Mouse (Mus musculus) intestine, embryonic 16.5 days (tissue): ENCODE data around the gene Hes1. TPM values are rescaled to one million over a fixed set of nuclear protein-coding genes. Genes with fewer than 3 reads are reported as not detected.
"Not testable (repeated sequence)": the region's sequence is repeated elsewhere in the genome, so short reads cannot be mapped to it uniquely, and the experiment has no call there.

ENCODE experiments used
- ATAC-seq: fragments of 200-750 bp; cut with Nextera tagmentation; 2 replicates; pipeline ENCODE4 v1.8.0; 2017; ENCODE audit warnings: moderate TSS enrichment, moderate library complexity
- H3K27ac ChIP-seq: fragments of 300-500 bp; sonication (generic); 2 replicates; pipeline ENCODE4 v1.5.1; 2014; ENCODE audit warnings: mild to moderate bottlenecking, low read length
- H3K27me3 ChIP-seq: fragments of 300-500 bp; sonication (generic); replicated peaks from 2 replicates; pipeline ENCODE4 v1.6.1; 2014; ENCODE audit warnings: low read length, control low read depth, mixed read lengths; ENCODE audit not compliant: control insufficient read depth, insufficient read depth
- H3K36me3 ChIP-seq: fragments of 300-500 bp; sonication (generic); 2 replicates; pipeline ENCODE4 v1.6.1; 2014; ENCODE audit warnings: low read length, control low read depth; ENCODE audit not compliant: control insufficient read depth, insufficient read depth
- H3K4me1 ChIP-seq: fragments of 300-500 bp; sonication (generic); 2 replicates; pipeline ENCODE4 v1.6.1; 2014; ENCODE audit warnings: low read length, control low read depth, mixed read lengths; ENCODE audit not compliant: control insufficient read depth, insufficient read depth
- H3K4me2 ChIP-seq: fragments of 300-500 bp; sonication (generic); 2 replicates; pipeline ENCODE4 v1.6.1; 2014; ENCODE audit warnings: low read depth, low read length, control low read depth
- H3K4me3 ChIP-seq: fragments of 300-500 bp; sonication (generic); 2 replicates; pipeline ENCODE4 v1.5.1; 2014; ENCODE audit warnings: mild to moderate bottlenecking, low read length
- H3K9ac ChIP-seq: fragments of 300-500 bp; sonication (generic); 2 replicates; pipeline ENCODE4 v1.6.1; 2014; ENCODE audit warnings: low read depth, low read length
- H3K9me3 ChIP-seq: fragments of 300-500 bp; sonication (generic); 2 replicates; pipeline ENCODE4 v1.6.1; 2016; ENCODE audit warnings: low read length, control low read depth; ENCODE audit not compliant: control insufficient read depth
- WGBS: fragments of 180-500 bp; shearing (Covaris S2); extraction: QIAGEN DNeasy Blood & Tissue Kit; methylation state at CpG from one replicate; pipeline ENCODE4 v1.1.7; 2014; 5-methylcytosine and 5-hydroxymethylcytosine counted together
- polyA plus RNA-seq: library from polyadenylated mRNA; unstranded; fragments of >200 nt; fragmentation: Nextera tagmentation; extraction: Ambion mirVana; gene quantifications from 2 replicates; pipeline ENCODE4 v1.2.1, GENCODE M21; 2015

Gene Hes1
- polyA plus RNA-seq, 1 experiment from 2014 or later, result 25.9 TPM

GRCm38 (mm10) chr16:30104363-30104762, 40.2 kb downstream of the Hes1 start:
- Histone ChIP-seq H3K27me3 (no peaks in the 10 kb centered on the region), H3K9me3 (no peaks in the 10 kb centered on the region), H3K9ac (no peak overlapping the region), H3K36me3 (no peaks in the 10 kb centered on the region), H3K4me1 (peaks cover 2% of the 10 kb centered on the region; the same call in 1 of the 2 replicates), H3K4me3 (no peak overlapping the region), H3K27ac (no peak overlapping the region), H3K4me2 (no peak overlapping the region)
- no peak for ATAC-seq
- 88% methylated on average over 3 of the region's 3 CpGs for WGBS

GRCm38 (mm10) chr16:30105476-30105875, 41.3 kb downstream of the Hes1 start:
- Histone ChIP-seq H3K4me2 (no peak overlapping the region), H3K27ac (no peak overlapping the region), H3K4me3 (no peak overlapping the region), H3K4me1 (peaks cover 2% of the 10 kb centered on the region; the same call in 1 of the 2 replicates), H3K9me3 (peaks cover 5% of the 10 kb centered on the region; the same call in 1 of the 2 replicates), H3K36me3 (no peaks in the 10 kb centered on the region), H3K27me3 (no peaks in the 10 kb centered on the region), H3K9ac (no peak overlapping the region)
- no peak for ATAC-seq
- 84% methylated on average over 7 of the region's 7 CpGs for WGBS

- H3K36me3 ChIP-seq, H3K9ac ChIP-seq, H3K4me1 ChIP-seq, H3K27me3 ChIP-seq, ATAC-seq, H3K27ac ChIP-seq, H3K9me3 ChIP-seq, H3K4me3 ChIP-seq, H3K4me2 ChIP-seq: not testable (repeated sequence)
- 86% methylated on average over 11 of the region's 11 CpGs for WGBS
Observed at GRCm38 (mm10) chr16:30108167-30108566, 44.0 kb downstream of the Hes1 start.

GRCm38 (mm10) chr16:30110466-30110865, 46.3 kb downstream of the Hes1 start:
- H3K4me2 ChIP-seq, result no peak overlapping the region
- no peak overlapping the region for H3K4me3 ChIP-seq
- no peak for ATAC-seq
- H3K36me3 ChIP-seq, result no peaks in the 10 kb centered on the region
- H3K4me1 ChIP-seq, result 0 out of 2 replicates have a peak, but pooled peaks cover 9% of the 10 kb centered on the region
- no peak overlapping the region for H3K27ac ChIP-seq
- H3K27me3 ChIP-seq, result no peaks in the 10 kb centered on the region
- H3K9me3 ChIP-seq, result peaks cover 5% of the 10 kb centered on the region; the same call in 1 of the 2 replicates
- 77% methylated on average over 3 of the region's 3 CpGs for WGBS
- H3K9ac ChIP-seq, result no peak overlapping the region

- Histone ChIP-seq H3K9ac (no peak overlapping the region), H3K4me2 (no peak overlapping the region), H3K4me3 (no peak overlapping the region), H3K27me3 (no peaks in the 10 kb centered on the region), H3K9me3 (peaks cover 5% of the 10 kb centered on the region; the same call in 1 of the 2 replicates), H3K4me1 (0 out of 2 replicates have a peak, but pooled peaks cover 9% of the 10 kb centered on the region), H3K36me3 (no peaks in the 10 kb centered on the region), H3K27ac (no peak overlapping the region)
- ATAC-seq, result no peak
Observed at GRCm38 (mm10) chr16:30111069-30111468, 46.9 kb downstream of the Hes1 start.

- no peak for ATAC-seq
- WGBS, result 32% methylated on average over 2 of the region's 2 CpGs
- H3K27ac ChIP-seq, result no peak overlapping the region
Observed at GRCm38 (mm10) chr16:30111566-30111965, 47.4 kb downstream of the Hes1 start.

GRCm38 (mm10) chr16:30113170-30113569, 49.0 kb downstream of the Hes1 start:
- H3K4me2 ChIP-seq, result no peak overlapping the region
- H3K36me3 ChIP-seq, result no peaks in the 10 kb centered on the region
- WGBS, result 12% methylated on average over 3 of the region's 3 CpGs
- H3K4me3 ChIP-seq, result no peak overlapping the region
- H3K27ac ChIP-seq, result no peak overlapping the region
- H3K27me3 ChIP-seq, result no peaks in the 10 kb centered on the region
- H3K4me1 ChIP-seq, result 0 out of 2 replicates have a peak, but pooled peaks cover 9% of the 10 kb centered on the region
- peak; percentile 37 for ATAC-seq
- H3K9ac ChIP-seq, result no peak overlapping the region
- H3K9me3 ChIP-seq, result peaks cover 5% of the 10 kb centered on the region; the same call in 1 of the 2 replicates

More at GRCm38 (mm10) chr16:30111566-30111965, 47.4 kb downstream of the Hes1 start:
- no peak overlapping the region for H3K4me3 ChIP-seq
- no peaks in the 10 kb centered on the region for H3K36me3 ChIP-seq
- H3K9me3 ChIP-seq, result peaks cover 5% of the 10 kb centered on the region; the same call in 1 of the 2 replicates
- no peak overlapping the region for H3K4me2 ChIP-seq
- H3K27me3 ChIP-seq, result no peaks in the 10 kb centered on the region
- H3K4me1 ChIP-seq, result 0 out of 2 replicates have a peak, but pooled peaks cover 9% of the 10 kb centered on the region
- no peak overlapping the region for H3K9ac ChIP-seq

- peak; percentile 21; the same call in 1 of the 2 replicates for ATAC-seq
- Histone ChIP-seq H3K27me3 (no peaks in the 10 kb centered on the region), H3K4me2 (no peak overlapping the region), H3K9ac (no peak overlapping the region), H3K9me3 (peaks cover 5% of the 10 kb centered on the region; the same call in 1 of the 2 replicates), H3K4me3 (no peak overlapping the region), H3K4me1 (0 out of 2 replicates have a peak, but pooled peaks cover 9% of the 10 kb centered on the region), H3K27ac (no peak overlapping the region), H3K36me3 (no peaks in the 10 kb centered on the region)
- 50% methylated on average over 8 of the region's 8 CpGs for WGBS
Observed at GRCm38 (mm10) chr16:30113800-30114199, 49.6 kb downstream of the Hes1 start.

- Histone ChIP-seq H3K9ac (no peak overlapping the region), H3K36me3 (no peaks in the 10 kb centered on the region), H3K27ac (no peak overlapping the region), H3K4me2 (no peak overlapping the region), H3K9me3 (peaks cover 4% of the 10 kb centered on the region; the same call in 1 of the 2 replicates), H3K27me3 (no peaks in the 10 kb centered on the region), H3K4me1 (0 out of 2 replicates have a peak, but pooled peaks cover 9% of the 10 kb centered on the region), H3K4me3 (no peak overlapping the region)
- no peak for ATAC-seq
- 92% methylated on average over 1 of the region's 1 CpGs for WGBS
Observed at GRCm38 (mm10) chr16:30114451-30114850, 50.3 kb downstream of the Hes1 start.
